Mouse (Mus musculus) heart, adult 9 months (tissue): ENCODE data around the gene Shisal2b.
"Not testable (repeated sequence)": the region's sequence is repeated elsewhere in the genome, so short reads cannot be mapped to it uniquely, and the experiment has no call there.

Source experiments
- DNase-seq, 2 experiments: peaks; one replicate each; pipeline ENCODE4 v3.0.0; 2022; ENCODE audit warnings: low spot score in 2 of 2

Shisal2b gene

GRCm38 (mm10) chr13:104863127-104863979 is at the start of gene Shisal2b:
Gene Shisal2b (minus strand): TSS chr13:104863893.
- DNase-seq: no peak

GRCm38 (mm10) chr13:104911626-104912025 is 47.9 kb upstream of the Shisal2b start:
- not testable (repeated sequence) for DNase-seq

GRCm38 (mm10) chr13:104911006-104911405 is 47.3 kb upstream of the Shisal2b start:
- not testable (repeated sequence) for DNase-seq

GRCm38 (mm10) chr13:104908691-104909090 is 45.0 kb upstream of the Shisal2b start:
- no peak for DNase-seq

- no peak for DNase-seq
Measured at GRCm38 (mm10) chr13:104894771-104895170, 31.1 kb upstream of the Shisal2b start.

- no peak for DNase-seq
Measured at GRCm38 (mm10) chr13:104892337-104892736, 28.6 kb upstream of the Shisal2b start.

- no peak for DNase-seq
Measured at GRCm38 (mm10) chr13:104886308-104887032, 22.8 kb upstream of the Shisal2b start.

GRCm38 (mm10) chr13:104883566-104884249 is 20.0 kb upstream of the Shisal2b start:
- DNase-seq: no peak

GRCm38 (mm10) chr13:104878508-104878907 is 14.8 kb upstream of the Shisal2b start:
- no peak for DNase-seq

- DNase-seq: no peak
Measured at GRCm38 (mm10) chr13:104869907-104870306, 6.2 kb upstream of the Shisal2b start.

- DNase-seq: no peak
Measured at GRCm38 (mm10) chr13:104866726-104867125, 3.0 kb upstream of the Shisal2b start.

- no peak for DNase-seq
Measured at GRCm38 (mm10) chr13:104853645-104854044, 10.0 kb downstream of the Shisal2b start.

- no peak for DNase-seq
Measured at GRCm38 (mm10) chr13:104843295-104844089, 20.2 kb downstream of the Shisal2b start.

GRCm38 (mm10) chr13:104841937-104842336 is 21.8 kb downstream of the Shisal2b start:
- DNase-seq: no peak

GRCm38 (mm10) chr13:104837628-104838027 is 26.1 kb downstream of the Shisal2b start:
- DNase-seq: no peak

GRCm38 (mm10) chr13:104832811-104833210 is 30.9 kb downstream of the Shisal2b start:
- no peak for DNase-seq

- DNase-seq: no peak
Measured at GRCm38 (mm10) chr13:104825470-104825869, 38.2 kb downstream of the Shisal2b start.

GRCm38 (mm10) chr13:104822411-104822838 is 41.3 kb downstream of the Shisal2b start:
- no peak for DNase-seq

GRCm38 (mm10) chr13:104821908-104822307 is 41.8 kb downstream of the Shisal2b start:
- no peak for DNase-seq

- DNase-seq: no peak
Measured at GRCm38 (mm10) chr13:104821192-104821591, 42.5 kb downstream of the Shisal2b start.

GRCm38 (mm10) chr13:104817696-104818095 is 46.0 kb downstream of the Shisal2b start:
- no peak for DNase-seq
